Mouse (Mus musculus): ENCODE measurements around the gene Tspyl3. TPM values are rescaled to one million over a fixed set of nuclear protein-coding genes. Genes with fewer than 3 reads are reported as not detected.
"Not testable (repeated sequence)": the region's sequence is repeated elsewhere in the genome, so short reads cannot be mapped to it uniquely, and the experiment has no call there.

The Tspyl3 gene
- polyA plus RNA-seq (2015; fragmentation: Nextera tagmentation; extraction: Ambion mirVana): 1.1 TPM in 2 replicates

DNA sequence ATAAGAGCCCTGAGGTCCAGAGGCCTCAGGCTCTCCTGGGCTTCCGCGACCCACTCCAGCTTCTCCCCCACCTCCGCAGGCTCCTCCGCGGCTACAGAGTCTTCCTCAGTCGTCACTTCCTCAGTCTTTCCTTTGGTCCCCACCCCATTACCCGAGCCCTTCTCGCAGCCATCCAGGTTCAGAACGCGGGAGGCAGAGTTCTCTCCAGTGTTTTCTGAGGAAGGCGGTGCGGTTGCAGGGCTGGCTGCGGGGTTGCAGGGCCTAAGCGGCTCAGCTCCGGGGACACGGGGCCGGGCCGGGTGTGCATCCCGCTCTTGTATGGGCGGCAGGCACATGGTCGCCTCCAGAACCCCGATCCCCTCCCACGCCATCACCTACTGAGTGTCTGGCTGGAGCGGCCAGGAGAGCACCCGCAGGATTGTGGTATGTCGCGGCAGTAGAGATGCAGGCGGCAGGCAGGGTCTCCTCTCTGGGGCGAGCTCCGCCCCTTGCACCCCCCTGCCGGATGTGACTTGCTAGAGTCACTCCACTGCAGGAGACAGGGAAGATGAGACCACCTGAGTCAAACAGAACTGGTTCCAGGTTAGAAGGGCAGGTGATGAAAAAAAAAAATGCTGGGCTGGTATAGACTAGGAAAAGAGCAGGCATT, at the start of gene Tspyl3:
Gene Tspyl3, minus strand, starts transcription at position 496 of the 649 bp plus-strand sequence.
- H3K4me1 ChIP-seq (ENCODE audit: insufficient read depth): peaks cover 52% of the 10 kb centered on the region
- TF ChIP-seq EP300 (IDR thresholded peaks at IDR 0.05; ENCODE audit: low read depth) (no peak), CTCF (IDR thresholded peaks at IDR 0.05; ENCODE audit: low read depth) (no peak)
- peak within 1 kb of the TSS; percentile 57 for H3K4me3 ChIP-seq (ENCODE audit: low read depth, low read length)
- H3K36me3 ChIP-seq (replicated peaks; ENCODE audit: insufficient read depth, low read length): peaks cover 21% of the 10 kb centered on the region
- H3K9me3 ChIP-seq (ENCODE audit: low read length): no peaks in the 10 kb centered on the region
- peak within 1 kb of the TSS; percentile 2; the same call in 1 of the 2 replicates for H3K27ac ChIP-seq (ENCODE audit: low read depth)
- DNase-seq (peak; percentile 41), ATAC-seq (peak; percentile 10; the same call in 1 of the 2 replicates)
- H3K4me2 ChIP-seq (ENCODE audit: low read depth, low read length): peak within 1 kb of the TSS; percentile 88
- H3K9ac ChIP-seq (replicated peaks): peak within 1 kb of the TSS; percentile 69
- no peaks in the 10 kb centered on the region for H3K27me3 ChIP-seq (ENCODE audit: insufficient read depth, low read length)
- WGBS (ENCODE audit: insufficient replicate concordance): 4% methylated on average over 31 of the region's 31 CpGs

DNA sequence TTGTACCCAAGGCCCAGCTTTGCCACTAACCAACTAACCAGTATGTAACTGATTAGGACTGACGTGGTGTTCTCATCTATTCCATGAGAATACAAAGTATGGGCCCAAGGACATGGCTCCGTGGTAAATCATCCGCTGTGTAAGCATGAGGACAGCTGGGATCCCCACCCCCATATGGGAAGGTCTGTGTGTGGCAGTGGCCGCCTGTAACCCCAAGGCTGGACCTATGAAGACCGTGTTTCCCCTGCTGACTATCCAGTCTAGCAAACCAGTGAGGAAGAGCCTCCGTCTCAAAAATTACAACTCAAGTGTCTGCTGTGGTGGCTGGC, 49.6 kb upstream of the Tspyl3 start:
- no peak overlapping the region for H3K4me3 ChIP-seq (ENCODE audit: low read depth, low read length)
- H3K27me3 ChIP-seq (ENCODE audit: insufficient read depth, low read length): no peaks in the 10 kb centered on the region
- H3K4me1 ChIP-seq (ENCODE audit: insufficient read depth): peaks cover 3% of the 10 kb centered on the region
- no peak overlapping the region for H3K9ac ChIP-seq (replicated peaks)
- 0 out of 2 replicates have a peak overlapping the region, but pooled peaks have one; percentile 11 for H3K27ac ChIP-seq (ENCODE audit: low read depth)
- ATAC-seq (peak; percentile 37; the same call in 1 of the 2 replicates), DNase-seq (no peak)
- no peaks in the 10 kb centered on the region for H3K36me3 ChIP-seq (replicated peaks; ENCODE audit: insufficient read depth, low read length)
- 67% methylated on average over 6 of the region's 6 CpGs for WGBS (ENCODE audit: insufficient replicate concordance)
- TF ChIP-seq CTCF (IDR thresholded peaks at IDR 0.05; ENCODE audit: low read depth) (no peak), EP300 (IDR thresholded peaks at IDR 0.05; ENCODE audit: low read depth) (no peak)
- no peak overlapping the region for H3K4me2 ChIP-seq (ENCODE audit: low read depth, low read length)
- no peaks in the 10 kb centered on the region for H3K9me3 ChIP-seq (ENCODE audit: low read length)

DNA sequence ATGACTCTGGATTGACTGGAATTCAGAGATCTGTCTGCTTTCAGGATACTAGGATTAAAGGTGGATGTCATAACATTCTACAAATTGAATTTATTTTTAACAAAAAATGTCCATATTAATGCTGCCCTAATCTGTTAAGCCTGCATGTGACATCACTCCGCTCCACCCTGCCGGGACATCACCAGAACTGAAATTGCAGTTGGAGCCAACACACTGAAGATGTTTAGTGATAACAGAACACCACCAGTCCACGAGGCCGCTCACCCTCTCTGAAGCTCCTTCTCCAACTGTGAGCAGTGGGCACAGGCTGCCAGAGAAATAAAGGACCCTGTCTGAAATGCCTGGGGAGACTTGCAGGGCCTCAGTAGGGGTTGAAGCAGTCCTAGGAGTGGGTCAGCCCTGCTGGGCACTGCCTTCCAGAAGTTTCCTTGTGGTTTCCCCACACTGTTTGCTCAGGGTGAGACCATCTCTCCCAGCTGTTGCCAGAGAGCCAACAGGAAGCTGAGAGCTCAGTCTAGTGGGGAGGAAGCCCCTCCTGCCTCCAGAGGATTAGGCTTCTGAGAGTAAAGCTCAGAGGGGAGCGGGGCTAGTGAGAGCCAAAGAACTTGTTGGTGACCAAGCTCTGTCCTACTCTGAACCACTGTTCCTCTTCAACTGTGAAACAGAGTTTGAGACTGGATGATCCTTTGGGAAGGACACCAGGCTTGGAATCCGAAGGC, 49.1 kb upstream of the Tspyl3 start:
- DNase-seq; H3K4me2 ChIP-seq (ENCODE audit: low read depth, low read length); H3K9me3 ChIP-seq (ENCODE audit: low read length); H3K4me3 ChIP-seq (ENCODE audit: low read depth, low read length); H3K36me3 ChIP-seq (replicated peaks; ENCODE audit: insufficient read depth, low read length); H3K27me3 ChIP-seq (ENCODE audit: insufficient read depth, low read length); H3K4me1 ChIP-seq (ENCODE audit: insufficient read depth); H3K9ac ChIP-seq (replicated peaks): not testable (repeated sequence)
- peak; percentile 10; the same call in 1 of the 2 replicates for TF ChIP-seq EP300 (IDR thresholded peaks at IDR 0.05; ENCODE audit: low read depth)
- ATAC-seq: peak; percentile 59
- WGBS (ENCODE audit: insufficient replicate concordance): 47% methylated on average over 6 of the region's 6 CpGs
- 0 out of 2 replicates have a peak overlapping the region, but pooled peaks have one; percentile 11 for H3K27ac ChIP-seq (ENCODE audit: low read depth)

DNA sequence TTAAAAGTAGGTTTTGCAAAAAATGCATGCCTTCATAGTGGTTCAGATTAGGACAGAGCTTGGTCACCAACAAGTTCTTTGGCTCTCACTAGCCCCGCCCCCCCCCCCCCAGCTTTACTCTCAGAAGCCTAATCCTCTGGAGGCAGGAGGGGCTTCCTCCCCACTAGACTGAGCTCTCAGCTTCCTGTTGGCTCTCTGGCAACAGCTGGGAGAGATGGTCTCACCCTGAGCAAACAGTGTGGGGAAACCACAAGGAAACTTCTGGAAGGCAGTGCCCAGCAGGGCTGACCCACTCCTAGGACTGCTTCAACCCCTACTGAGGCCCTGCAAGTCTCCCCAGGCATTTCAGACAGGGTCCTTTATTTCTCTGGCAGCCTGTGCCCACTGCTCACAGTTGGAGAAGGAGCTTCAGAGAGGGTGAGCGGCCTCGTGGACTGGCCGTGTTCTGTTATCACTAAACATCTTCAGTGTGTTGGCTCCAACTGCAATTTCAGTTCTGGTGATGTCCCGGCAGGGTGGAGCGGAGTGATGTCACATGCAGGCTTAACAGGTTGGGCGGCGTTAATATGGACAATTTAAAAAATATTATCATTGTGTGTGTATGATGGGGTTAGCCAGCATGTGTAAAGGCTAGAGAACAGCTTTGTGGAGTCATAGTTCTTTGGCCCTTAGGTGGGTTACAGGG, 45.1 kb upstream of the Tspyl3 start:
- H3K4me2 ChIP-seq (ENCODE audit: low read depth, low read length); H3K27ac ChIP-seq (ENCODE audit: low read depth); H3K27me3 ChIP-seq (ENCODE audit: insufficient read depth, low read length); DNase-seq; H3K9ac ChIP-seq (replicated peaks); H3K4me1 ChIP-seq (ENCODE audit: insufficient read depth); H3K9me3 ChIP-seq (ENCODE audit: low read length); H3K36me3 ChIP-seq (replicated peaks; ENCODE audit: insufficient read depth, low read length); H3K4me3 ChIP-seq (ENCODE audit: low read depth, low read length): not testable (repeated sequence)
- WGBS (ENCODE audit: insufficient replicate concordance): 39% methylated on average over 8 of the region's 8 CpGs
- ATAC-seq: peak; percentile 56

DNA sequence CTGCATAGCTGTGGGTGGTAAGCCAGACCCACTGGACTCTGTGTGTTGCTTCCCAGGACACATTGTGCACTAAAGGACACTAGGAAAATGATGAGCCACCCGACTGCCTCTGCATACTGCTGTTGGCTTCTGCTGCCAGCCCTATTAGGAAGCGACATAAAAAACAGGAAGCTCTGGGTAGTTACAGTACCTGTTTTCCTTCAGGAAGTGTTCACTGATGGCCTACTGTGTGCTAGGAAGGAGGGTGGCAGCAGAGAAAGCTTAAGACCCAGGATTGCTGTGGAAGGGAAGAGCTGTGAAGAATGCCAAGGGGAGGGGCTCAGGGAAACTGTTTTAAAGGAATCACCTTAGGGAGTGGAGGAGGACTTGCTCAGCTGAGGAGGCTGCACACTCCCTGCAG, 42.1 kb upstream of the Tspyl3 start:
- no peak overlapping the region for H3K4me3 ChIP-seq (ENCODE audit: low read depth, low read length)
- no peak overlapping the region for H3K27ac ChIP-seq (ENCODE audit: low read depth)
- DNase-seq: no peak
- 68% methylated on average over 2 of the region's 2 CpGs for WGBS (ENCODE audit: insufficient replicate concordance)
- no peaks in the 10 kb centered on the region for H3K27me3 ChIP-seq (ENCODE audit: insufficient read depth, low read length)
- no peak overlapping the region for H3K9ac ChIP-seq (replicated peaks)
- no peaks in the 10 kb centered on the region for H3K9me3 ChIP-seq (ENCODE audit: low read length)
- peaks cover 16% of the 10 kb centered on the region for H3K36me3 ChIP-seq (replicated peaks; ENCODE audit: insufficient read depth, low read length)
- H3K4me2 ChIP-seq (ENCODE audit: low read depth, low read length): no peak overlapping the region
- no peak for ATAC-seq
- TF ChIP-seq CTCF (IDR thresholded peaks at IDR 0.05; ENCODE audit: low read depth) (no peak), EP300 (IDR thresholded peaks at IDR 0.05; ENCODE audit: low read depth) (no peak)
- peaks cover 5% of the 10 kb centered on the region for H3K4me1 ChIP-seq (ENCODE audit: insufficient read depth)

DNA sequence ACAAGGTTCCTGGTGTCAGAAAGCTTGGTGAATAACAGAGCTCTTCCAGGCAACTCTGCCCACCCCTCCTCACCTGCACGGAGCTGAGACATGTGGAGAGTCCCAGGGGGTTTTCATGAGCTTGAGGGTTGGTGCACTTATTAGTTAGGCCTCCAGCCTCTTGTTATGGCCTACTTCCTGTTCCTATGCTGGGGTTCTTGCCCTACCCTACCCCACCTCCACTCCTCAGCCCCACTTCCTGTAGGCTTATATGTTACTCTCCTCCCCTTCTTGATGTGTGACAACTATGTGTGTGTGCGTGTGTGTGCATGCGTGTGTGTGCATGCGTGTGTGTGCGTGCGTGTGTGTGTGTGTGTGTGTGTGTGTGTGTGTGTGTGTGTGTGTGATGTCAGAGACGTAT, 37.8 kb upstream of the Tspyl3 start:
- DNase-seq (no peak), ATAC-seq (no peak)
- no peaks in the 10 kb centered on the region for H3K9me3 ChIP-seq (ENCODE audit: low read length)
- no peak overlapping the region for H3K27ac ChIP-seq (ENCODE audit: low read depth)
- H3K4me1 ChIP-seq (ENCODE audit: insufficient read depth): peaks cover 26% of the 10 kb centered on the region
- H3K27me3 ChIP-seq (ENCODE audit: insufficient read depth, low read length): no peaks in the 10 kb centered on the region
- TF ChIP-seq EP300 (IDR thresholded peaks at IDR 0.05; ENCODE audit: low read depth) (no peak), CTCF (IDR thresholded peaks at IDR 0.05; ENCODE audit: low read depth) (no peak)
- H3K9ac ChIP-seq (replicated peaks): no peak overlapping the region; the same call in 1 of the 2 replicates
- H3K36me3 ChIP-seq (replicated peaks; ENCODE audit: insufficient read depth, low read length): peaks cover 27% of the 10 kb centered on the region
- H3K4me2 ChIP-seq (ENCODE audit: low read depth, low read length): no peak overlapping the region
- H3K4me3 ChIP-seq (ENCODE audit: low read depth, low read length): no peak overlapping the region
- 74% methylated on average over 7 of the region's 7 CpGs for WGBS (ENCODE audit: insufficient replicate concordance)

All from liver, postnatal 0 days (tissue).